Mouse (Mus musculus): ENCODE measurements around the gene Map7. TPM values are rescaled to one million over a fixed set of nuclear protein-coding genes. Genes with fewer than 3 reads are reported as not detected.

Gene Map7
- 1.1 and 1.9 TPM in 2 replicates for polyA plus RNA-seq (2014; fragmentation: Nextera tagmentation; extraction: Ambion mirVana)

- Histone ChIP-seq H3K4me1 (ENCODE audit: control insufficient read depth, insufficient read depth, low read length) (no peaks in the 10 kb centered on the region), H3K9ac (ENCODE audit: low read length) (peak within 1 kb of the TSS; percentile 64), H3K36me3 (ENCODE audit: control insufficient read depth, insufficient read depth, low read length) (no peaks in the 10 kb centered on the region), H3K27me3 (ENCODE audit: control insufficient read depth, insufficient read depth, low read length) (peaks cover 33% of the 10 kb centered on the region), H3K9me3 (ENCODE audit: control insufficient read depth, low read length) (no peaks in the 10 kb centered on the region), H3K27ac (replicated peaks; ENCODE audit: low read depth, low read length) (no peak within 1 kb of the TSS), H3K4me2 (ENCODE audit: low read depth, severe bottlenecking) (peak within 1 kb of the TSS; percentile 93), H3K4me3 (ENCODE audit: low read depth, low read length) (peak within 1 kb of the TSS; percentile 68)
- DNase-seq (ENCODE audit: low spot score) = peak; percentile 56
- ATAC-seq (ENCODE audit: insufficient number of reproducible peaks, low FRiP score, low TSS enrichment, low read depth) = no peak
- WGBS = 6% methylated on average over 51 of the region's 51 CpGs
Observed at GRCm38 (mm10) chr10:20148130-20148772, at the start of gene Map7. TSS of gene Map7 (plus strand) at chr10:20148471.

GRCm38 (mm10) chr10:20101456-20101855 is 46.8 kb upstream of the Map7 start:
- H3K9ac ChIP-seq (ENCODE audit: low read length) = no peak overlapping the region
- no peaks in the 10 kb centered on the region for H3K4me1 ChIP-seq (ENCODE audit: control insufficient read depth, insufficient read depth, low read length)
- no peaks in the 10 kb centered on the region for H3K36me3 ChIP-seq (ENCODE audit: control insufficient read depth, insufficient read depth, low read length)
- ATAC-seq (ENCODE audit: insufficient number of reproducible peaks, low FRiP score, low TSS enrichment, low read depth) = no peak
- H3K27me3 ChIP-seq (ENCODE audit: control insufficient read depth, insufficient read depth, low read length) = no peaks in the 10 kb centered on the region
- no peak overlapping the region for H3K27ac ChIP-seq (replicated peaks; ENCODE audit: low read depth, low read length)
- H3K9me3 ChIP-seq (ENCODE audit: control insufficient read depth, low read length) = no peaks in the 10 kb centered on the region
- H3K4me3 ChIP-seq (ENCODE audit: low read depth, low read length) = no peak overlapping the region
- DNase-seq (ENCODE audit: low spot score) = no peak
- WGBS = 97% methylated on average over 6 of the region's 6 CpGs
- no peak overlapping the region for H3K4me2 ChIP-seq (ENCODE audit: low read depth, severe bottlenecking)

GRCm38 (mm10) chr10:20104271-20104931 is 43.9 kb upstream of the Map7 start:
- ATAC-seq (ENCODE audit: insufficient number of reproducible peaks, low FRiP score, low TSS enrichment, low read depth) = no peak
- WGBS = 62% methylated on average over 8 of the region's 8 CpGs
- Histone ChIP-seq H3K27ac (replicated peaks; ENCODE audit: low read depth, low read length) (no peak overlapping the region), H3K4me3 (ENCODE audit: low read depth, low read length) (no peak overlapping the region), H3K4me2 (ENCODE audit: low read depth, severe bottlenecking) (no peak overlapping the region), H3K9me3 (ENCODE audit: control insufficient read depth, low read length) (no peaks in the 10 kb centered on the region), H3K36me3 (ENCODE audit: control insufficient read depth, insufficient read depth, low read length) (no peaks in the 10 kb centered on the region), H3K27me3 (ENCODE audit: control insufficient read depth, insufficient read depth, low read length) (no peaks in the 10 kb centered on the region), H3K4me1 (ENCODE audit: control insufficient read depth, insufficient read depth, low read length) (no peaks in the 10 kb centered on the region), H3K9ac (ENCODE audit: low read length) (no peak overlapping the region)
- DNase-seq (ENCODE audit: low spot score) = no peak

DNA sequence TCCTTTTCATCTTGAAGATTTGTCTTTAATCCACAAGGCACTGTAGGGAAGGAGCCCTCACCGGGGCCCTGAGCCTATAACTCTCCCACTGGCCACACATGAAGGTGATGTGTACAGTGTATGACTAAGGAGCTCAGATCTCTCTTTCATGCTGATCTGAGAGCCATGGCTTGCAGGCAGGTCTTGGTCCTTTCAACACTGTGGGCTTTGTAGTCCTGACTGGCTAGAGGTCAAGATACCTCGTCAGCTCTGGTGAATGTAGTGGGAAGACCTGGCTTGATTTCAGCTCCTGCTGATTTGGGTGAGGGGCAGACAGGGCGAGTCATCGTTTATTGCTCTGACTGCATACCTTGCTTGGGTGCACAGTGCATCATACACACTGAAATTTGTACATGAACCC is 42.7 kb upstream of the Map7 start:
- no peaks in the 10 kb centered on the region for H3K9me3 ChIP-seq (ENCODE audit: control insufficient read depth, low read length)
- no peaks in the 10 kb centered on the region for H3K36me3 ChIP-seq (ENCODE audit: control insufficient read depth, insufficient read depth, low read length)
- no peak for DNase-seq (ENCODE audit: low spot score)
- WGBS = 77% methylated on average over 4 of the region's 4 CpGs
- H3K4me2 ChIP-seq (ENCODE audit: low read depth, severe bottlenecking) = no peak overlapping the region
- H3K4me3 ChIP-seq (ENCODE audit: low read depth, low read length) = no peak overlapping the region
- no peak for ATAC-seq (ENCODE audit: insufficient number of reproducible peaks, low FRiP score, low TSS enrichment, low read depth)
- no peaks in the 10 kb centered on the region for H3K4me1 ChIP-seq (ENCODE audit: control insufficient read depth, insufficient read depth, low read length)
- no peaks in the 10 kb centered on the region for H3K27me3 ChIP-seq (ENCODE audit: control insufficient read depth, insufficient read depth, low read length)
- no peak overlapping the region for H3K9ac ChIP-seq (ENCODE audit: low read length)
- no peak overlapping the region for H3K27ac ChIP-seq (replicated peaks; ENCODE audit: low read depth, low read length)

GRCm38 (mm10) chr10:20107031-20107430 is 41.2 kb upstream of the Map7 start:
- 97% methylated on average over 14 of the region's 14 CpGs for WGBS
- Histone ChIP-seq H3K4me2 (ENCODE audit: low read depth, severe bottlenecking) (no peak overlapping the region), H3K27me3 (ENCODE audit: control insufficient read depth, insufficient read depth, low read length) (no peaks in the 10 kb centered on the region)

GRCm38 (mm10) chr10:20111508-20111907 is 36.8 kb upstream of the Map7 start:
- H3K27me3 ChIP-seq (ENCODE audit: control insufficient read depth, insufficient read depth, low read length) = no peaks in the 10 kb centered on the region
- WGBS = 92% methylated on average over 5 of the region's 5 CpGs
- H3K4me1 ChIP-seq (ENCODE audit: control insufficient read depth, insufficient read depth, low read length) = no peaks in the 10 kb centered on the region
- no peaks in the 10 kb centered on the region for H3K9me3 ChIP-seq (ENCODE audit: control insufficient read depth, low read length)
- no peak overlapping the region for H3K4me2 ChIP-seq (ENCODE audit: low read depth, severe bottlenecking)
- H3K4me3 ChIP-seq (ENCODE audit: low read depth, low read length) = no peak overlapping the region
- no peak for DNase-seq (ENCODE audit: low spot score)
- no peaks in the 10 kb centered on the region for H3K36me3 ChIP-seq (ENCODE audit: control insufficient read depth, insufficient read depth, low read length)
- H3K27ac ChIP-seq (replicated peaks; ENCODE audit: low read depth, low read length) = no peak overlapping the region
- no peak overlapping the region for H3K9ac ChIP-seq (ENCODE audit: low read length)
- ATAC-seq (ENCODE audit: insufficient number of reproducible peaks, low FRiP score, low TSS enrichment, low read depth) = no peak

More at GRCm38 (mm10) chr10:20107031-20107430, 41.2 kb upstream of the Map7 start:
- no peak for DNase-seq (ENCODE audit: low spot score)
- H3K27ac ChIP-seq (replicated peaks; ENCODE audit: low read depth, low read length) = no peak overlapping the region
- no peaks in the 10 kb centered on the region for H3K4me1 ChIP-seq (ENCODE audit: control insufficient read depth, insufficient read depth, low read length)
- no peak for ATAC-seq (ENCODE audit: insufficient number of reproducible peaks, low FRiP score, low TSS enrichment, low read depth)
- no peaks in the 10 kb centered on the region for H3K9me3 ChIP-seq (ENCODE audit: control insufficient read depth, low read length)
- H3K36me3 ChIP-seq (ENCODE audit: control insufficient read depth, insufficient read depth, low read length) = no peaks in the 10 kb centered on the region
- H3K4me3 ChIP-seq (ENCODE audit: low read depth, low read length) = no peak overlapping the region
- H3K9ac ChIP-seq (ENCODE audit: low read length) = no peak overlapping the region

DNA sequence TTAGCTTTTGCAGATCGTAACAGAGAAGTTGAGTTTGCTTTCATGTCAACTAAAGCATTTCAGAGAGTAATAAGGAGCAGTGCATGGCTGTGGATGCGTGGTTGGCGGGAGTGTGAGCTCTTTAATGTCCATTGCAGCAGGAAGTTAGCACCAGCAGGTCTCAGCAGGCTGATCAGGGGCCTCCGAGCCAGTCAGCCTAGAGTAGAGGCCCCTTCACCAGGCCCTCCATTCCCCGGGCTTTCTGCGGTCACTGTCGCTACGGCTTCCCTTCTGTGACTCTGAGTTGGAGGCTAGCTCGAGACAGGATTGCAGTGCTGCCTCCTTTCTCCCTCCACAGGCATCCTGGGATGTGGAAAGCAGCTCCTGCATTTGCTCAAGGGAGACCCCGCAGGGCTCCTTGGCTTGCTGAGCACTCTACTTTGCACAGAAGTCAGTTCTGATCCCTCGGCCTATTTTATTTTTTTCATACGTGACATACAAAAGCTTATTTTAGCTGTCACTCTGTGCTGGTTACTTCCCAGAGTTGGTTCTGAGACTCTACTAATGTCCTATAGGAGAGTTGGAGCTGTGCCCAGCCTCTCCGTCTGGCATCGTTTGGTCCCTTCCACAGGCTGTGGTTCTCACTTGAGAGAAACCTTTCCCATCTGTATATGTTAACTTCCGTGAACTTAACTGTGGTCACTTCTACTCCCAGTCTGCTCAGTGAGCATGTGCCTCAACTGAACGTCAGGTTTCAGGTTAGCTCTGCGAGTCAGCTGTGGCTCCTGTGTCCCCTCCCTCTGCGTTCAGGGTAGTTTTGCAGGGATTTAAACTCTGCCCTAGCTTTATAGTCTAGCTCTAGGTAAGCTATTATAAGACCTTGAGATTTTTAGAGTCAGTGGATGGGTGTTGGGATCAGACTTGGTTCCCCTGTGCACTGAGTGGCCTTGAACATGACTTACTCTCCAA is 36.0 kb upstream of the Map7 start:
- Histone ChIP-seq H3K4me1 (ENCODE audit: control insufficient read depth, insufficient read depth, low read length) (no peaks in the 10 kb centered on the region), H3K4me2 (ENCODE audit: low read depth, severe bottlenecking) (no peak overlapping the region), H3K36me3 (ENCODE audit: control insufficient read depth, insufficient read depth, low read length) (no peaks in the 10 kb centered on the region), H3K9ac (ENCODE audit: low read length) (no peak overlapping the region), H3K4me3 (ENCODE audit: low read depth, low read length) (no peak overlapping the region), H3K9me3 (ENCODE audit: control insufficient read depth, low read length) (no peaks in the 10 kb centered on the region), H3K27me3 (ENCODE audit: control insufficient read depth, insufficient read depth, low read length) (no peaks in the 10 kb centered on the region), H3K27ac (replicated peaks; ENCODE audit: low read depth, low read length) (no peak overlapping the region)
- 83% methylated on average over 18 of the region's 18 CpGs for WGBS
- ATAC-seq (ENCODE audit: insufficient number of reproducible peaks, low FRiP score, low TSS enrichment, low read depth) (no peak), DNase-seq (ENCODE audit: low spot score) (no peak)
